Mouse (Mus musculus) embryo, embryonic 11 days (tissue): Measurements from ENCODE around the gene Fkbp5.
"Not testable (repeated sequence)": the region's sequence is repeated elsewhere in the genome, so short reads cannot be mapped to it uniquely, and the experiment has no call there.

ENCODE experiments used
- DNase-seq: peaks from one replicate; pipeline ENCODE4 v3.0.0-alpha.2; 2015

Fkbp5 gene

GRCm38 (mm10) chr17:28452889-28453288 lies 64.4 kb downstream of the Fkbp5 start:
- DNase-seq = no peak

- DNase-seq = no peak
Measured at GRCm38 (mm10) chr17:28451914-28452313, 65.4 kb downstream of the Fkbp5 start.

DNA sequence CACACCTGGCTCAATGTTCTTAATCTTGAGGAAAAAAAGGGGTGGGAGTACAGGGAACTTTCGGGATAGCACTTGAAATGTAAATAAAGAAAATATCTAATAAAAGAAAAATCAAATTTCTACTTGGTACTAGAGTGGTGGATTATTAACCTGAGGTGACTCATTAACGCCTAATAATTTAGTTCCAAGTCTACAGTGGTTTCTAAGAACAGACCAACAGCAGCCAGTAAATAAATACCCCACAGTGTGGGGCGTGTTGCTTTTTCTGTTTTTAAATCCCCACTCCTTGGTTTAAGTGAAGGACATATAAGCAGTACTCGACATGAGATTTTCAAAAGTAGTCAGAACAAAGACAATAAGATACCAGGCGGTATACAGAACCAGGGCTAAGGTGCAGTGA lies 65.8 kb downstream of the Fkbp5 start:
- DNase-seq = no peak

- DNase-seq = no peak
Measured at GRCm38 (mm10) chr17:28448225-28448624, 69.1 kb downstream of the Fkbp5 start.

GRCm38 (mm10) chr17:28447789-28448188 lies 69.5 kb downstream of the Fkbp5 start:
- DNase-seq = no peak

DNA sequence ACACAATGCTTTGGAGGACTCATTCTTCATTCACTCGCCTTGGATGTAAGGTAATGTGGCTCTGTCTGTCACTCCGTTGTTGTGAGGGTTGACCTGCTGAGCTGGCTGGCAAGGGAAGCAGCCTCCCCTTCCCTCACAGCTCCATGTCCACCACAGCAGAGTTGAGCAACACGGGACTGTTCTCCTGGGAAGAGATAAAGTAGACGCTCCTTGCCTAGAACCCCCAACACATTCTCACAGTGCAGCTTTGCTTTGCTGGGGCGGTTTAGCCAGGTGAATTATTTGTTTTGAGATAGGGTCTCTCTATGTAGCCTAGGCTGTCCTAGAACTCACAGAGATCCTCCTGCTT lies 70.5 kb downstream of the Fkbp5 start:
- no peak for DNase-seq

DNA sequence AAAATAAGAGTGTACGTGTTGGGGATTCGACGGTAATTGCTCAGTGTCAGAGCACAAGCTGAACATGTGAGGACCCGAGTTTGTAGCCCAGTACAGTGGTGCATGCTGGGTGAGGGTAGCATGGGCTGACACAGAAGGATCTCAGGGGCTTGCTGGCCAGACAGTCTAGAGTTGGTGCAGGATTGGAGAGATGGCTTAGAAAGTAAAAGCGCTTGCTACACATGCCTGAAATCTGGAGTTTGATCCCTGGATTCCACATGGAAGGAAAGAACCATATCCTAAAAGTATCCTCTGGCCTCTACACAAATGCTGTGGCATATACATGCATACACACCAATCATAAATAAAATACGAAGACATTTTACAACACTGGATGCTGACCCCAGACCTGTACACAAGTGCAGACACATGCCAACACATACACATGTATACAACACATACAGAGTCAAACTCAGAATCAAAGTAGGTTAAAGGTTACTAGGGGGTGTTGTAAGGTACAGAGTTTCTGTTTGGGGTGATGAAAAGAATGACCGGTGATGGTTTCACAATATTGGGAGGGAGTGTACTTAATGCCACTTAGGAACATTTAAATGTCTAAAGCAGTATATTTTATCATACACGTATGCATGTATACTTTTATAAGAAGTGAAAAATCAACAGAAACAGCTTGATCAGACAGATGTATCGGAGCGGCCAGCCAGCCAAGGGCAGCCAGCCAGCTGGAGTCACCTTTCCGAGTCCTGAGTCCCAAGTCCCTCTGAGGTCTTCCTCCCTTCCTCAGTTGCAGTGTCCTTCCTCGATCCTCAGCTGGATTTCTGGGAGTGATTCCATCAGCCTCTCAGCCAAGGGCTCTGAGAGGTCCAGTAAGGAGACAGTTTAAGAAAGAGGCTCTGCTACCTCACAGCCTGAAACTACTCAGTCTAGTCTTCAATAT lies 71.2 kb downstream of the Fkbp5 start:
- DNase-seq = no peak

GRCm38 (mm10) chr17:28442661-28443060 lies 74.7 kb downstream of the Fkbp5 start:
- DNase-seq = no peak

DNA sequence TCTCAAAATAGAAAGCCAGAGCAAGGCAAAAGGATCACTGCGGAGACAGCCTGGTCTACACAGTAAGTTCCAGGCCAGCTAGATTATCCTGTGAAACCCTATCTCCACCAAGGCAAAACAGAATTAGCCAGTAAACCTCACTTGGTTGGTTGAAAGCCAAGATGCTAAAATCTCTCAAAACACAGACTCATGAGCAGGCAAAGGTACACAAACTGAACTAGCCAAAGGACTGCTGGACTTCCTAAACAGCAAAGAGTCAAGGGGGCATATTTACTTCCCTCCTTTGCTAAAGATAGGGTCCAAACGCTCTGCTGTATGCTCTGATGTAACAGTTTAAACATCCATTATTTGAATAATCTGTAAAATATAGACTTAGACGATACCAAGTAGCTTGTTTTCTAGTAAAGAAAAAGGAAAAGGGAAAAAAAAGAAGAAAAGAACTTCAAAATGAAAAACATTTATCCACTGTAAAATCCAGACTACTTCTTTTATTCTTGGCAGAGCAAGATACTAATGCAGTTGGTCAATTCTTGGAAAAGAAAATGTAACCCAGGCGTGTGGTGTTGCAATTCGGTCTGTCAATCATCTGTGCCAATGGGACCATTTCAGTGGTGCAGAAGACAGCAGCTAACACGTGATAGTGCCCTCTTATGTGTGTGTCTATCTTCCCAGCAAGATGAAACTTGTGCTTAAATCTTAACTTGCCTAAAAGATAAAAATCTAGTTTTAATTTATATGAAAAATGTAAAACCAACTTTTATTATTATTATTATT lies 78.8 kb downstream of the Fkbp5 start:
- DNase-seq = no peak

GRCm38 (mm10) chr17:28437938-28438337 lies 79.4 kb downstream of the Fkbp5 start:
- no peak for DNase-seq

DNA sequence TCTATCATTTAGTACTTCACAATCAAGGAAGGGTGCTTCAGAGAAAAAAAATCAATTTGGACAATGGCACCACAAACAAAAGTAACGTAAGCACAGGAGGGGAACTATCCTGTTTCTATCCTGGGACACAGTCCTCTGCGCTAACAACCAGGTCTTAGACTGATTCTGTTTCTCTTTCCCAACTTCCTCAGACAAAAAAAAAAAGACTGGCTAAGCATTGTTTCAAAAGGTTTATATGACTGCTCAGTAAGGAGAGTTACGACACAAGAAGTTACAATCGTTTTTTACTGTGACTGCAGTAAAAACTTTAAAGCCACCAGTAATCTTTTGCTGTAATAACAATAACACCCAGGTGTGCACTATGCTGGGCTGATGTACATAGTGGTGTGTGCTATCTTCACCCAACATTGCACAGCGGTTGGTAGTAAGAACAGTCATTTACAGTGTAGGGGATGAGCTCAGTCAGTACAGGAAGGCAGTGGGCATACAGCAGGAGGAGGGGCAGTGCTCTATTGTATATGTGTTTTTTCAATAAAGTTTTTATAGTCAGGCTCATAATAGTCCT lies 82.3 kb downstream of the Fkbp5 start:
- DNase-seq = no peak

- DNase-seq = no peak
Measured at GRCm38 (mm10) chr17:28433029-28433428, 84.3 kb downstream of the Fkbp5 start.

GRCm38 (mm10) chr17:28431931-28432335 lies 85.4 kb downstream of the Fkbp5 start:
- no peak for DNase-seq

GRCm38 (mm10) chr17:28431038-28431437 lies 86.3 kb downstream of the Fkbp5 start:
- no peak for DNase-seq

GRCm38 (mm10) chr17:28428474-28429258 lies 88.7 kb downstream of the Fkbp5 start:
- DNase-seq = no peak

DNA sequence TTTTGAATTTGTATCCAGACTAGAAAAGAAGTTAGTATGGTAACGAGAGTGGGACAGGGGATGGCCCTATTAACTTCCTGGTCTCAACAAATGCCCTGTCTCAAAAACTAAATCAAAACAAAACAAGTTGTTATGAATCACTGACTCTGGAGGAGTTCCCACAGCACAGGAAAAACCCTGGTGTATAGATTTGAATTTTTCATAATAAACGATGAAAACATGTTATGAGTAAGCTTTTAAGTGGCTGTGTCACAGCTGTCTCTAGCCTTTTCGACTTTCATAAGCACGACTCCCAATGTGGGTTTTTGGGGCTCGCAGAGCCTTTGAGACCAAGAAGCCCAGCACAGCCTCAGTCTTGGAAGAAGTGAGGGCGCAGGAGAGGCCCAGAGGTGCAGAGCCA lies 89.7 kb downstream of the Fkbp5 start:
- no peak for DNase-seq

DNA sequence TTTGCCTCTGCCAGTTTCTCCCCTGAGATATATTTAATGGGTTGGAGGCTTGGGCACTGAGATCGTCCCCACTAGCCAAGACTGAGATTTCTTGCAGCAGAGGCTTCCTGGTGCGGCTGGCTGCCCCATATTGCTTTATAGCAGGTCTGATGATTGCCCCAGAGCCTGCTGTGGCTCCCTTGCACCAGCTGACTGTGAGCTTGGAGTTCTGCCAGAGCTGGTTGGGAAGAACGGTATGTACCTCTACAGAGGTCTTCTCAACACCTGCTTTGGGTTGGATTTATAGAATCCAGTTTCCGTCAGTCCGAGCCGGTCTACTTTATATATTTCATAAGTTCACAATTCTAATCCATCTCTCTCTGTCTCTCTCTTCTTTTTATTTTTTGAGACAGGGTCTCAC lies 93.0 kb downstream of the Fkbp5 start:
- DNase-seq = no peak

GRCm38 (mm10) chr17:28421071-28421470 lies 96.3 kb downstream of the Fkbp5 start:
- no peak for DNase-seq

DNA sequence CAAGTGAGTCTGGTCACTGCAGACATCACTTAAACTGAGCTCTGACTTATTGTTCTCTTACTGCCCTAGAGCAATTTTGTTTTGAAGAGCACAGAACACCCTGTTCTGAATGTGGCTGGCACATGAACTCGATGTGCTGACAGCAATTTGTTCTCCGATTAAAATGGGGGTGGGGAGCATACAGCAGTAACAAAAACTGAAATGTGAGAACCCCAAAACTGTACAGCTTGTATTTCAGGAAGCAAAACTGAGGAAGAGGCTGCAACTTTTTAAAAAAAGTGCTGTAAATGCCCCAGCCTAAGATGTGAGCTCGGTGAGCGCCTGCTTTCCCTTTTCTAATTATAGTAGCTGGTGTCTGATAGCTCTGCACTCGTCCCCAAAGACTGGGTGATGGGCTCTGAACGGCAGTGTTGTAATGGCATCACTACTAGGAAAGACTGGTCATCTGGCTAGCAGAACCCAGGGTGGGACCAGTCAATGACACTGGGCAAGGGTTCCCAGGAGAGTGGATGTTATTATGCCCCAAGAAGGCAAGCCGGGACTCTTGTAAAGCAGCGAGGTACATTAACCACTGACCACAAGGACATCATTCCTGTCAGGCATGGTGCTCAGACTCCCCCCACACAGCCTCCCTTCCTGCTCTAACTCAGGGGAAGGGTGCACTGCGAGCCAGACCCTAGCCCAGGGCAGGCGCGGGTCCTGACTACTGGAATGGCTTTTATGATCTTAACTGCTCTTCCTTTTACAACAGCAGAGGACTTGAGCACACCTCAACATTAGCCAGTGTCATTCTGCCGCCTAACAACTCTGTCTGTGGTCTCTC lies 96.9 kb downstream of the Fkbp5 start:
- no peak for DNase-seq

- DNase-seq = no peak
Measured at GRCm38 (mm10) chr17:28419636-28420035, 97.7 kb downstream of the Fkbp5 start.

DNA sequence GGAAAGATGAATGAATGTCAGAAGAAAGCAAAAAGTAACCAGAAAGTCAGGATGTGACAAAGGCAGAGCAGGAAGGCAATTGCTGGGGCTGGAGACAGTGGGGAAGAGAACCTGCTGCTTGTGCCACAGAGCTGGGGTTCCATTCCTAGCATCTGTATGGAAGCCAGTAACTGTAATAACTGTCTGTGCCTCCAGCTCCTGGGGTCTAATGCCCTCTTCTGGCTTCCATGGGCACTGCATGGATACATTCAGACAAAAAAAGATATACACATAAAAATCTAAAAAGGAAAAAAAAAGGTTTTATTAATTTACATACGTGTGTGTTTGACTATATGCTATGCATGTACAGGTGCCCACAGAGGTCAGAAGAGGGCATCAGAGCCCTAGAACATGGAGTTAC lies 98.4 kb downstream of the Fkbp5 start:
- DNase-seq = peak; percentile 30

DNA sequence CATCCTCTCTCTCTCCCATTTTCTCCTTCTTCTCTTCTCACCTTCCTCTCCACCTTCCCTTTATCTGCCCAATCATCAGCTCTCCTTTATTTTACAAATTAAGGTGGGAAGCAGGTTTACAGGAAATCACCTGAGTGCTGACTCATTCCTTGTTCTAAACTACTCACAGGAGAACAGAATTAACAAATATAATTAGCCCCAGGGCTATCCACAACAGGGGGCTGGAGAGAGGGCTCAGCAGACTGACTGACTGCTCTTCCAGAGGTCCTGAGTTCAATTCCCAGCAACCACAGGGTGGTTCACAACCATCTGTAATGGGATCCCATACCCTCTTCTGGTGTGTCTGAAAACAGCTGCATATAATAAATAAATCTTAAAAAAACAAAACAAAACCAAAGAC lies 98.8 kb downstream of the Fkbp5 start:
- not testable (repeated sequence) for DNase-seq
